7 mouse cellular contexts compared by ENCODE assay signal in the genomic region with DNA sequence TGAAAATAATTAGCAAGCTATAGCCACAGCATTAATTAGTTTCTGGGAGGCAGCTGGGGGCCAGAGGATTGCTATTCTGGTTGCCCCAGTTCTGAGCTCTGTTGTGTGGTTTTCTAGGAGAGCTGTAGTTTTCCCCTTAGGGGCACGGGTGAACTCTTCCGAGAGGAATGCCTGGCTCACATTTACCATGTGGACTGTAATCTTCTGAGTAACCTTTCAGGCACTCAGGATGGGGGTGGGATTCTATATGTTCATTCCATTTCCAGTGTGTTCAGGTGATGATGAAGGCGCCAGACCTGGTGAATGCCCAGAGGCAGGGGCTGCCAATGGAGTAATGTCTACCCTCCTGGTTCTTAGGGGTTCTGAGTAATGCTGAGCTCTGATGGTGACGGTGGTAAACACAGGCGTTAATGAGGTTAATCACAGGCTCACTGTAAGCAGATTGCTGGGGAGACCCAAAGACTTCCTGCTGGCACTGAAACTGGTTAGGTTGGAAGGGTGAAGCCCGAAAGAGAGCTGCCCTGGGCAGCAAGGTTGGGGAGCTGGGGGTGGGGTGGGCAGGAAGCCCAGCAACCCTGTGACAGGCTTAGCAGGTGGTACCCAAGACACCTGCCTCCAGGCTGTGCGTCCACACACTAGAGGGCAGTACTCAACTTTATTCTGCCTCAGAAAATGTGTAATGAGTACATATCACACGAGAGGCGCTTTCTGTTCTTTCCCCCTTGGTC. TPM values are rescaled to one million over a fixed set of nuclear protein-coding genes. Genes with fewer than 3 reads are reported as not detected.
DNase-seq lines count a peak whose midpoint lies in the region; ATAC-seq and TF ChIP-seq lines count a peak whose summit lies in the region.

No protein-coding gene starts in this region.

- TF ChIP-seq CTCF in lung, postnatal 0 days (IDR thresholded peaks at IDR 0.05), result peak; percentile 61
- TF ChIP-seq CTCF in cerebellum, adult 2 months (IDR thresholded peaks at IDR 0.05; ENCODE audit: borderline replicate concordance, insufficient read depth, low read depth, low read length), result peak; percentile 62
- TF ChIP-seq CTCF in stomach, postnatal 0 days (IDR thresholded peaks at IDR 0.05; ENCODE audit: low read depth), result peak; percentile 65

- TF ChIP-seq EP300 in lung, postnatal 0 days (IDR thresholded peaks at IDR 0.05), result no peak
- no peak for TF ChIP-seq EP300 in stomach, postnatal 0 days (optimal IDR thresholded peaks at IDR 0.05)

- peak; percentile 33; the same call in 1 of the 2 replicates for ATAC-seq in lung, postnatal 0 days
- peak; percentile 42 to 65; a peak in 1 of 4 replicates for ATAC-seq in hematopoietic stem cell, adult 5-6 weeks (replicated peaks in 1 of 2; ENCODE audit: insufficient read depth in 1 of 2, low FRiP score in 2 of 2, low TSS enrichment in 1 of 2, low read depth in 1 of 2, poor library complexity in 2 of 2, severe bottlenecking in 2 of 2)
- 0 out of 2 replicates have a peak, but pooled peaks have one; percentile 56 for ATAC-seq in stomach, postnatal 0 days (ENCODE audit: low FRiP score, low TSS enrichment)
- no peak for ATAC-seq in heart, embryonic 12.5 days (ENCODE audit: insufficient number of reproducible peaks, low FRiP score)

- no peaks in the 10 kb centered on the region for H3K4me1 ChIP-seq in lung, postnatal 0 days (ENCODE audit: insufficient read depth, low read depth, low read length)
- peaks cover 5% of the 10 kb centered on the region; the same call in 1 of the 2 replicates for H3K4me1 ChIP-seq in cerebellum, adult 2 months (ENCODE audit: control insufficient read depth, insufficient read depth, low read length)
- no peaks in the 10 kb centered on the region for H3K4me1 ChIP-seq in stomach, postnatal 0 days (replicated peaks; ENCODE audit: control insufficient read depth, insufficient read depth)
- H3K4me1 ChIP-seq in heart, embryonic 12.5 days (replicated peaks), result no peaks in the 10 kb centered on the region

- DNase-seq in lung, postnatal 0 days (ENCODE audit: low spot score), result peak; percentile 19
- no peak for DNase-seq in lung, postnatal 14 days
- DNase-seq in cerebellum, adult 2 months, result peak; percentile 29 to 41
- peak; percentile 28 for DNase-seq in stomach, postnatal 0 days (ENCODE audit: low spot score)
- DNase-seq in B cell, adult 2 months, result no peak

- no peaks in the 10 kb centered on the region for H3K9me3 ChIP-seq in lung, postnatal 0 days (ENCODE audit: low read length)
- no peaks in the 10 kb centered on the region for H3K9me3 ChIP-seq in stomach, postnatal 0 days (ENCODE audit: control insufficient read depth, low read length)
- H3K9me3 ChIP-seq in heart, embryonic 12.5 days (replicated peaks), result no peaks in the 10 kb centered on the region

- H3K27ac ChIP-seq in lung, postnatal 0 days (ENCODE audit: low read length), result no peak overlapping the region
- peak overlapping the region; percentile 65; the same call in 1 of the 2 replicates for H3K27ac ChIP-seq in cerebellum, adult 2 months (ENCODE audit: insufficient read depth, low read length)
- H3K27ac ChIP-seq in stomach, postnatal 0 days (replicated peaks), result no peak overlapping the region
- no peak overlapping the region for H3K27ac ChIP-seq in heart, embryonic 12.5 days (ENCODE audit: poor library complexity, severe bottlenecking)

- H3K4me3 ChIP-seq in lung, postnatal 0 days (ENCODE audit: low read depth, low read length), result no peak overlapping the region
- H3K4me3 ChIP-seq in cerebellum, adult 2 months (replicated peaks; ENCODE audit: insufficient read depth, low read depth, low read length), result no peak overlapping the region
- no peak overlapping the region for H3K4me3 ChIP-seq in stomach, postnatal 0 days (ENCODE audit: low read depth, low read length)
- H3K4me3 ChIP-seq in heart, embryonic 12.5 days, result no peak overlapping the region

- no peak overlapping the region for H3K9ac ChIP-seq in lung, postnatal 0 days (replicated peaks; ENCODE audit: low read depth)
- H3K9ac ChIP-seq in stomach, postnatal 0 days (ENCODE audit: low read length), result no peak overlapping the region
- no peak overlapping the region for H3K9ac ChIP-seq in heart, embryonic 12.5 days

- H3K36me3 ChIP-seq in lung, postnatal 0 days (ENCODE audit: insufficient read depth, low read length), result no peaks in the 10 kb centered on the region
- no peaks in the 10 kb centered on the region for H3K36me3 ChIP-seq in stomach, postnatal 0 days (ENCODE audit: control insufficient read depth, insufficient read depth, low read length)
- no peaks in the 10 kb centered on the region for H3K36me3 ChIP-seq in heart, embryonic 12.5 days

- H3K27me3 ChIP-seq in lung, postnatal 0 days (replicated peaks; ENCODE audit: insufficient read depth, low read length), result no peaks in the 10 kb centered on the region
- no peaks in the 10 kb centered on the region for H3K27me3 ChIP-seq in cerebellum, adult 2 months (ENCODE audit: control insufficient read depth, insufficient read depth, low read length)
- H3K27me3 ChIP-seq in stomach, postnatal 0 days (ENCODE audit: control insufficient read depth, insufficient read depth, low read length), result no peaks in the 10 kb centered on the region
- H3K27me3 ChIP-seq in heart, embryonic 12.5 days (replicated peaks), result no peaks in the 10 kb centered on the region

- no peak for TF ChIP-seq POLR2A in cerebellum, adult 2 months (IDR thresholded peaks at IDR 0.05; ENCODE audit: borderline replicate concordance, insufficient read depth, low read length)

- WGBS in lung, postnatal 0 days, result 58% methylated on average over 9 of the region's 9 CpGs
- WGBS in cerebellum, adult 2 months, result 34% methylated on average over 9 of the region's 9 CpGs
- WGBS in stomach, postnatal 0 days, result 55% methylated on average over 9 of the region's 9 CpGs
- 48% methylated on average over 9 of the region's 9 CpGs for WGBS in heart, embryonic 12.5 days

- H3K4me2 ChIP-seq in lung, postnatal 0 days (replicated peaks; ENCODE audit: low read depth, low read length), result no peak overlapping the region
- H3K4me2 ChIP-seq in stomach, postnatal 0 days (replicated peaks; ENCODE audit: low read depth), result no peak overlapping the region
- H3K4me2 ChIP-seq in heart, embryonic 12.5 days, result no peak overlapping the region

RNA-seq across cellular contexts. Expression of gene Phldb2, which starts 20.7 kb away (rescaled TPM):
- polyA plus RNA-seq in lung, postnatal 0 days (2015; fragmentation: Nextera tagmentation; extraction: Ambion mirVana), result 54.2 and 66.7 TPM in 2 replicates
- 4.7 and 5.9 TPM in 2 replicates for polyA plus RNA-seq in cerebellum, adult 2 months (2012; rRNA removed)
- total RNA-seq in hematopoietic stem cell, adult 5-6 weeks (2017), result 3.8 and 4.3 TPM in 2 replicates
- 9.7 and 13.2 TPM in 2 replicates for polyA plus RNA-seq in stomach, postnatal 0 days (2015; fragmentation: Nextera tagmentation; extraction: Ambion mirVana)
- 58.7 and 59.2 TPM in 2 replicates for polyA plus RNA-seq in heart, embryonic 12.5 days (2016; fragmentation: Nextera tagmentation; extraction: Ambion mirVana)

RNA-seq across cellular contexts. Expression of gene Plcxd2, which starts 35.9 kb away (rescaled TPM):
- polyA plus RNA-seq in lung, postnatal 0 days (2015; fragmentation: Nextera tagmentation; extraction: Ambion mirVana), result 0.15 and 0.20 TPM in 2 replicates
- polyA plus RNA-seq in cerebellum, adult 2 months (2012; rRNA removed), result 46.9 and 49.4 TPM in 2 replicates
- total RNA-seq in hematopoietic stem cell, adult 5-6 weeks (2017), result 4.5 and 7.4 TPM in 2 replicates
- polyA plus RNA-seq in stomach, postnatal 0 days (2015; fragmentation: Nextera tagmentation; extraction: Ambion mirVana), result 2.2 and 2.4 TPM in 2 replicates
- polyA plus RNA-seq in heart, embryonic 12.5 days (2016; fragmentation: Nextera tagmentation; extraction: Ambion mirVana), result 0.74 and 0.89 TPM in 2 replicates

Comparison
In these comparisons a context has a peak if more than half of its experiments do, and no peak if none do; other contexts are left out.
1. DNase-seq: peak in lung, postnatal 0 days (single experiment), cerebellum, adult 2 months (2 of 2) and stomach, postnatal 0 days (single experiment); none in lung, postnatal 14 days (single experiment) and B cell, adult 2 months (0 of 2).
2. RNA of gene Plcxd2, which starts 35.9 kb away (polyA plus RNA-seq): 46.9 to 49.4 TPM in cerebellum, adult 2 months; 2.2 to 2.4 TPM in stomach, postnatal 0 days, 0.74 to 0.89 TPM in heart, embryonic 12.5 days and 0.15 to 0.20 TPM in lung, postnatal 0 days; every median in the first group is over 10 times any median in the second.
3. Peak in every context shown above with its lines, with median percentiles within 50 percentile points of each other: CTCF ChIP-seq.